Mouse (Mus musculus) intestine, postnatal 0 days (tissue): ENCODE results near the gene Cnot6l. TPM values are rescaled to one million over a fixed set of nuclear protein-coding genes. Genes with fewer than 3 reads are reported as not detected.

Source experiments
- ATAC-seq: fragments of 200-750 bp; cut with Nextera tagmentation; 2 replicates; pipeline ENCODE4 v1.8.0; 2017; ENCODE audit warnings: mild to moderate bottlenecking, moderate TSS enrichment, moderate library complexity
- H3K27ac ChIP-seq: fragments of 300-500 bp; sonication (generic); 2 replicates; pipeline ENCODE4 v1.5.1; 2014; ENCODE audit warnings: mild to moderate bottlenecking, low read depth, low read length, moderate library complexity
- H3K27me3 ChIP-seq: fragments of 300-500 bp; sonication (generic); replicated peaks from 2 replicates; pipeline ENCODE4 v1.6.1; 2014; ENCODE audit warnings: low read length, mixed read lengths; ENCODE audit not compliant: control insufficient read depth, insufficient read depth
- H3K36me3 ChIP-seq: fragments of 300-500 bp; sonication (generic); 2 replicates; pipeline ENCODE4 v1.6.1; 2014; ENCODE audit warnings: mild to moderate bottlenecking, moderate library complexity; ENCODE audit not compliant: control insufficient read depth, insufficient read depth
- H3K4me1 ChIP-seq: fragments of 300-500 bp; sonication (generic); replicated peaks from 2 replicates; pipeline ENCODE4 v1.6.1; 2014; ENCODE audit warnings: antibody characterized with exemption, low read length, mixed read lengths; ENCODE audit not compliant: control insufficient read depth, insufficient read depth
- H3K4me2 ChIP-seq: fragments of 300-500 bp; sonication (generic); replicated peaks from 2 replicates; pipeline ENCODE4 v1.6.1; 2014; ENCODE audit warnings: low read depth, mild to moderate bottlenecking, moderate library complexity
- H3K4me3 ChIP-seq: fragments of 300-500 bp; sonication (generic); 2 replicates; pipeline ENCODE4 v1.5.1; 2014; ENCODE audit warnings: low read depth, low read length
- H3K9ac ChIP-seq: fragments of 300-500 bp; sonication (generic); 2 replicates; pipeline ENCODE4 v1.6.1; 2014; ENCODE audit warnings: mild to moderate bottlenecking, low read depth, low read length
- H3K9me3 ChIP-seq: fragments of 300-500 bp; sonication (generic); 2 replicates; pipeline ENCODE4 v1.6.1; 2016; ENCODE audit warnings: mixed run types; ENCODE audit not compliant: control insufficient read depth
- CTCF ChIP-seq: sonication (generic); IDR thresholded peaks from 2 replicates; pipeline ENCODE4 v1.5.1; 2016; ENCODE audit warnings: low read depth, mild to moderate bottlenecking, control low read depth, antibody characterized with exemption, moderate library complexity
- WGBS: fragments of 180-500 bp; shearing (Covaris S2); extraction: QIAGEN DNeasy Blood & Tissue Kit; methylation state at CpG from one replicate; pipeline ENCODE4 v1.1.7; 2014; 5-methylcytosine and 5-hydroxymethylcytosine counted together
- polyA plus RNA-seq: library from polyadenylated mRNA; unstranded; fragments of >200 nt; fragmentation: Nextera tagmentation; extraction: Ambion mirVana; gene quantifications from 2 replicates; pipeline ENCODE4 v1.2.1, GENCODE M21; 2015

The Cnot6l gene
- polyA plus RNA-seq, 1 experiment from 2014 or later, result 17.0 TPM

DNA sequence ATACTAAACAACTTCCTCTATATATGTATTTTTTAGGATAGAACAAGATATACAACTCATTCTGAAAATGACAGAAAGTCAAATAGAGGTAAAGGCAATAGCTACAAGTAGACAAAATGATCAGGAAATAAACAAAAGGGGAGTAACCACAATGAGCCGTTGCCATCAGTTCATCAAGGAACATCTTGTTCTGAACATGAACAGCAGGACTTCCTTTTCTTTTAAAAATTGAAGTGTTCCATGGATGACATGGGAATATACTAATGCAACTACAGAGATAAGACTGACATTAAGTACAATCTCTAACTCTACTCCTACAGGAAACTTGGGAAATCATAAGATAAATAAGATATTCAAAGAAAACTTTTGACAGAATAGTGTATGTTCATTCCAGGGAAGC, 84.9 kb downstream of the Cnot6l start:
- Histone ChIP-seq H3K9ac (no peak overlapping the region), H3K36me3 (peaks cover 17% of the 10 kb centered on the region), H3K4me2 (no peak overlapping the region), H3K27me3 (no peaks in the 10 kb centered on the region), H3K27ac (no peak overlapping the region), H3K4me3 (no peak overlapping the region), H3K9me3 (no peaks in the 10 kb centered on the region), H3K4me1 (no peaks in the 10 kb centered on the region)
- no peak for TF ChIP-seq CTCF
- no peak for ATAC-seq
- WGBS, result 76% methylated on average over 1 of the region's 1 CpGs

DNA sequence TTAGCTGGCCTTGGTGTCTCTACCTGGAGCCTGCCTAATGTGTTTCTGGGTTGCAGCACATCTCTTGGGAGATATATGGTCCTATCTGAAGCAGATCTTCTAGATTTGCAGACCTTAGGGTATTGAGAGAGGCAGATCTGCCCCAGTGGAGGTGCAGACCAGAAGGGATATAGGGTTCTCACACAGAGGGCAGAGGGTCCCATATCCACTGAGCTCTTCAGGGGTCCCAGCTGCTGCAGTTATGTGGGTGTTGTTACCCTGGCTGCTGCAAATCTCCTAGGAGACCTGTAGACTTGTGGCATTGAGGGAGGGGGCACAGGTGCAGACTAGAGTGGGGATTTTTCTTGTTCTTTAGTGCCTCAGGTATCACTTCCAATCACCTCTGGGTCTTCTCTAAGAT, 98.4 kb downstream of the Cnot6l start:
- Histone ChIP-seq H3K27me3 (no peaks in the 10 kb centered on the region), H3K4me3 (no peak overlapping the region), H3K36me3 (no peaks in the 10 kb centered on the region), H3K27ac (no peak overlapping the region), H3K4me2 (no peak overlapping the region), H3K9ac (no peak overlapping the region), H3K4me1 (no peaks in the 10 kb centered on the region), H3K9me3 (no peaks in the 10 kb centered on the region)
- TF ChIP-seq CTCF, result no peak
- no peak for ATAC-seq

DNA sequence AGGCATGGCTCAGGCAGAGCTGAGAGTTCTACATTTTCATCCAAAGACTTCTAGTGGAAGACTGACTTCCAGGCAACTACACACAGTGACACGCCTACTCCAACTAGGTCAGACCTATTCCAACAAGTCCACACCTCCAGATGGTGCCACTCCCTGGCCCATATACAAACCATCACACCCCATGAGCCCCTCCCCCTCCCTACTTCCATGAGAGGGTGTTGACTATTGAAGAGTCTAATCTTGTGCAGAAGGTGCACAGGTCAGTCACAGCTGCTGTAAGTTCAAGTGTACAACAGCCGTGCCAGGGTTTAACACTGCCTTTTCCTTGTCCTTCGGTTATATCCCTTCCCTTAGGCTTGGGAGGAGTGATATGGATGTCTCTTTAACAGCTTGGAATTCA, 121.5 kb downstream of the Cnot6l start:
- TF ChIP-seq CTCF, result no peak
- H3K4me3 ChIP-seq, result no peak overlapping the region
- no peaks in the 10 kb centered on the region for H3K9me3 ChIP-seq
- no peak overlapping the region for H3K9ac ChIP-seq
- WGBS, result 62% methylated on average over 3 of the region's 3 CpGs
- H3K4me2 ChIP-seq, result no peak overlapping the region
- ATAC-seq, result peak; percentile 75
- H3K4me1 ChIP-seq, result no peaks in the 10 kb centered on the region
- no peaks in the 10 kb centered on the region for H3K36me3 ChIP-seq
- no peaks in the 10 kb centered on the region for H3K27me3 ChIP-seq
- H3K27ac ChIP-seq, result no peak overlapping the region

DNA sequence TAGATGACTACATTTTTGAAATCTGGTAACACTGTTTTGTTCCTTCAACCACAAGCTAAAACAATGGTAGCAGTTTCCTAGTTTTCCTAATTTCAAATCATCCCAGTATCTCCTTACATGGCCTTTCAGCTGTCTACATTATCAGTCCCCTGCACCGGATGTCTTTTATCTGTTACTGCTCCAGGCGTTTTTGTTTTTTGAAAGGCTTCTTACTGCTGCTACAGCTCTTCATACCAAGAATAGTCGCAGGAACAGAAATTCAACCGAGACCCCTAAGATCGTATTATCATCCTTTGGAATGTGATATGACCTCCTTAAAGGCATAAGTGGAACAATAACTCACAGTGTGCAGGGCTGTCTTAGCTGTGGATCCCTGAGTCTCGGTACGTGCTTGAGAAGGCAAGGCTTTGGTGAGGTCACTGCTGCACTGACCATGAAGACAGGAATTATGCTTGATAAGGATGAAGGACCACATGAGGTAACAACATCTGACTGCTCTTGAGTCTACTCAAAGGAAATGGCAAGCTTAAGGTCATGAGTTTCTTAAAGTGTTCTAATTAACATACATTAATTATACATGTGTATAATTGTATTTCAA, 122.4 kb downstream of the Cnot6l start:
- Histone ChIP-seq H3K9me3 (no peaks in the 10 kb centered on the region), H3K36me3 (no peaks in the 10 kb centered on the region), H3K27ac (no peak overlapping the region), H3K27me3 (no peaks in the 10 kb centered on the region), H3K9ac (no peak overlapping the region), H3K4me3 (no peak overlapping the region), H3K4me1 (no peaks in the 10 kb centered on the region), H3K4me2 (no peak overlapping the region)
- TF ChIP-seq CTCF, result no peak
- no peak for ATAC-seq
- 67% methylated on average over 7 of the region's 7 CpGs for WGBS

DNA sequence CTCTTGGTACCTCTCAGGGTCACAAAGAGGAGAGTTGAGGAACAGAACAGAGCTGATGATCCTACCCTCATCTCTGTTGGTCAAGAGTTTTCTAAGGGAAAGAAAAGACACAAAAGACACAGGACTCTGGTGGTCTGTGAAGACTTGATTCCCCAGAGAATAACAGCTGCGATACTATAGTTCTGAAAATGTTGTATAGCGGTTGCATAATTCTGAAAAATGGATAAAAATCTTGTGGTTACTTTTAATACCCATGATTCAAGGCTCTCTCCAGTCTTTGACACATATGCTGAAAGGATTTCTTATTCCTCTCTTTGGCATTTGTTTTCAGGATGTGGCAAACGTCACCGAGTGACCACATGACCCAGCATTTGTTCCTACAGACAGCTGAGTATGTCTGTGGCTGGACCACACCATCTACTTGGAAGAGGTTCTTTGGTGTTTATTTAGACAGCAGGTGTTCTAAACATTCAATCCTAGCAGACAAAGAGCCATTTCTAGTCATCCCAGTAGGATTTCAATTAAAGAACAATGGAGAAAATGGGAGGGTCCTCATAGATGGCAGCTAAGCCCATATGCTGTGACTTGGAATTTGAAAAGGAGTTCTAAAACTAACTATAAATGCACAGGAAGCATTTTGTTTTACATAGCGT, 124.7 kb downstream of the Cnot6l start:
- no peak for ATAC-seq
- 85% methylated on average over 5 of the region's 5 CpGs for WGBS

DNA sequence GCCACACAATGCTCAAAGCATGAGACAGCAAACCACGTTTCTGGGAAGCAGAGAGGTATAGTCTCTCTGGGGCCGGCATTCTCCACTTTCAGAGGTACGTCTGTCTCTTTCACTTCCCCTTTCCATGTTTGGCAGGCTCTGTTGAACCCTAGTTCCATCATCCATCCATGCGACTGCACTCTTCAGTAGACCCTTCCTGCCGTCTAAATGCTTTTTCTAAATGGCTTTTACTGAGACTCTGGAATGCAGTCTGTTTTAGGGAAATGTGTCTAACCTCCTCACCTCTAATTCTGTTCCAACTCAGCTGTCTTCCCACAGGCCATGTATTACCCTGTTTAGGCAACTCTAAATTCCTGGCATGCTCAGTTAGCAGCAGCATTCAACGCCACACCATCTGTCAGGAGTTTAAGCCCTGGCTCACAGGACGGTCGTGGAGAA, 126.3 kb downstream of the Cnot6l start:
- no peak for TF ChIP-seq CTCF
- no peak overlapping the region for H3K27ac ChIP-seq
- no peak for ATAC-seq

More for the DNA sequence above, 124.7 kb downstream of the Cnot6l start:
- no peak overlapping the region for H3K9ac ChIP-seq
- no peak overlapping the region for H3K27ac ChIP-seq
- no peaks in the 10 kb centered on the region for H3K9me3 ChIP-seq
- no peaks in the 10 kb centered on the region for H3K36me3 ChIP-seq
- H3K27me3 ChIP-seq, result no peaks in the 10 kb centered on the region
- no peak overlapping the region for H3K4me3 ChIP-seq
- no peaks in the 10 kb centered on the region for H3K4me1 ChIP-seq
- no peak for TF ChIP-seq CTCF
- no peak overlapping the region for H3K4me2 ChIP-seq

More for the DNA sequence above, 126.3 kb downstream of the Cnot6l start:
- H3K4me3 ChIP-seq, result no peak overlapping the region
- no peaks in the 10 kb centered on the region for H3K4me1 ChIP-seq
- H3K27me3 ChIP-seq, result no peaks in the 10 kb centered on the region
- H3K9ac ChIP-seq, result no peak overlapping the region
- H3K36me3 ChIP-seq, result no peaks in the 10 kb centered on the region
- no peaks in the 10 kb centered on the region for H3K9me3 ChIP-seq
- no peak overlapping the region for H3K4me2 ChIP-seq
- WGBS, result 40% methylated on average over 8 of the region's 8 CpGs
